Mouse (Mus musculus) cerebral cortex, adult 2 months (tissue): Measurements from ENCODE around the gene Fam149a.

Experiments
- WGBS: fragments of 180-500 bp; shearing (Covaris S2); methylation state at CpG from one replicate; pipeline ENCODE4 v1.1.7; 2018; 5-methylcytosine and 5-hydroxymethylcytosine counted together

Gene Fam149a

DNA sequence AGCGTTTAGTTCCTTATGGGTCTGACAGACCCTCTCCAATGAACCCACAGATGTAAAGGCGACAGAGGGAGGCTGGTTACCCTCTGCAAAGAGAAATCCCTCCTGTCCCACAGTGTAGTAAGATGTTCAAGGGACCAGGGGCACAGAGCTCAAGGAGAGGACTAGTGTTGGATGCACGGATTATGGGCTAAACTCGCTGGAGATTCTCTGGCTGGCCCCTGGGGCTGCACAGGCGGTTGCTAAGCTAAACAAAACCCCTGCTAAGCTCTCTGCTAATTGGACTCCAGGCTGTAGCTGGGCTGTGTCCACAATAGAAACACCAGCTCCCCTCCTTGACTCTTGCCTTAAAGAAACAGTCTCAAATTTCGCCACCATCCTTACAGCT, at the start of gene Fam149a:
TSS of gene Fam149a (minus strand) at position 329 of the 385 bp plus-strand sequence.
- WGBS, result 17% methylated on average over 6 of the region's 6 CpGs

DNA sequence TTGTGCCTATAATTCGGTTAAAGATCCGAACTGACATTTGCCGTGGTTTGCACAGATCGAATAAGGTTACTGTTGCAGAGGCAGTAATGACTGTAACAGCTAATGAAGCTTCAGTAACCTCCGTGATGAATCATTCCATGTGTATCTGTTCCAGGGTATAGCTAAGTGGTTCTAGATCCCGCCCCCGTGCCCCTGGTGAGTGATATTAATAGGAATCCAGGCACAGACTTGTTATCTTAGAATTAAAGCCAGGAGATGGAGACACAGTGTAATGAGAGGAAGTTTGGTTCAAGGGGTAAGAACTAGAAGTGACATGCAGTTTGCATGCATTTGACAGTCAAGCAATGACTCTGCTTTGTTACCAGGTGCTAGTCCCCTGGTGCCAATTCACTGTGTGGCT, 38.1 kb upstream of the Fam149a start:
- 95% methylated on average over 7 of the region's 7 CpGs for WGBS

DNA sequence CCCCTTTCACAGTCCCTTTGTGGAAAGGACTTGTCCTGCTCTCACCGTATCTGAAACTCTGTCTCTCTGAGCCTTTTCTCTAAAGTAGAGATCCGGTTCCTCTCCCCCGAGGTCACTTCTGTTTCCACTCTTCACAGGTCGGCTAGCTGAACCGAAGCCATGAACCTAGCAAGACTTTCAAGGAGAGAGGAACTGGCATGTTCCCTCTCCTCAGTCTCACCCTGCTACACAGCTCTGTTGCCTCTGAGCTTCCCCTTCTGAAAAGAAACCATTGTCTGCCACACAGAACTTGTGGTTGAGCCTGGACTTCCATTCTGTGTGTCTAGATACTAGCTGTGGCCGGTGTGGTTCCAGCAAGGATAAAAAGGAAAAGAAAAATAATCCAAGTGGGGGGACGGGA, 32.9 kb upstream of the Fam149a start:
- WGBS, result 76% methylated on average over 7 of the region's 7 CpGs

DNA sequence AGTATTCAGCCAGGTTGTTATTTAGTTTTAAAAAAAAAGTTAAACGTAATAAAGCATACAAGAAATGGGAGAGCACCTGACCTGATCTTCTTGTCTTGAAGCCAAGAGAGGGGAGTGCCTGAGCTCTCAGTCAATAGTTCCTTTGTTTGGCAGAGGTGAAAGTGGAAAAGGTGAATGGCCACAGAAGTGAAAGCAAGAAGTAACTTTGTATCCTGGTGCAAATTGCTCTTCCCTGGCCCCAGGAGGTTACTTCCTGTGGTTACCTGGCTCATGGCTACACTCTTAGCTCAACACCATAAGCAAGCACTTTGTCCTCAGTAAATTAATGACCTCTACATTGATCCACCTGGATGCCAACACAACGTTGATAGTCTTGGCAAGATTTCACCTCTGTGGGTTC, 28.8 kb upstream of the Fam149a start, which contains the start of gene Tlr3:
TSS of gene Tlr3 (minus strand) at position 199 of the 400 bp plus-strand sequence.
- 58% methylated on average over 2 of the region's 2 CpGs for WGBS

DNA sequence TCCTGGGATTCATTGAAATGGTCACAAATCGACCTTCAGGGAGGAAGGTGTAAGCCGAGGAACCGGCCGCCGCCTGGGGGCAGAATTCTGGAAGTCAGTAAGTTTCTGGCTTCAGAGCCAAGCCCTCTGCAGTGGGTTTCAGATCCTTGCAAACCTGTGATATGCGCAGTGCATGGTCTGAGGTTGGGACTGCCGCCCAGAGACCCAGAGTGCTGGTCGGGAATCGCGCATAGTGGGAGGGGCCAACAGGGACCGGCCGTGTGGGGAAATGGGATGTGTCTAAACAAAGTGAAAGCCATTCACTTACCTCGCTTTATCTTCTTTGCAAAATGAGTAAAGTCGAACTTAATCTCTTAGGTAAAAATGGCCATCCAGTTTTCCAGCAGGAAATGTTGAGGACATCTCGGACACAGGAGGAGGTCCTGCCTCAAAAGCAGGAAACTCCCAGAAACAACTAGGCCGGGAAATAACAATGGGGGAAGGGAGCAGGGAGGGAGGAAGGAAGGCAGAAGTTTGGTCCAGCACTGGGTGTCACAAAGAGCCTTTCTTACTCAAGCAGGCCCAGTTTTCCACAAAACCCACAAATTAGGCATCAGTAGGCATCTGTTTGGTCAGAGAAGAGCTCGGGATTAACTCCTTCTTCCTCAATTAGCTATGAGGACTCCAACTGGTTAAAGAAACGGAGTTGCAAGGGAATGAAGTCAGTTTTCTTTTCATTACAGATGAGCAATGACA, 28.2 kb upstream of the Fam149a start:
- 11% methylated on average over 18 of the region's 18 CpGs for whole genome bisulfite sequencing

DNA sequence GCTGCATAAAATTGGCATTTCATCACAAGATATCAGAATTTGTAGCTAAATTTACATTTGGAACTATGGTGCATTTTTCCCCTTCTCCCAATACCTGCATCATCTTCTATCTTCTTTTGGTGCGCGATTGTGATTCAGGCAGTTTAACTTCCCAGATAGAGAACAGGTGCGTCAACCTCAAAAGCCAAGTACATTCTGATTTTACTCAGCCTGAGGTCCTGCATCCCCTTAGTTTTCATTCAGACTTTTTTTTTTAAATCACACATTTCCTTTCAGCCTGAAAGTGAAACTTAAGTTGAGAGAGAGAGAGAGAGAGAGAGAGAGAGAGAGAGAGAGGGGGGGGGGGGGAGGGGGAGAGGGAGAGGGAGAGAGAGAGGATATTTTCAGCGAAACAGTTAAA, 27.6 kb upstream of the Fam149a start:
- 43% methylated on average over 4 of the region's 4 CpGs for WGBS

DNA sequence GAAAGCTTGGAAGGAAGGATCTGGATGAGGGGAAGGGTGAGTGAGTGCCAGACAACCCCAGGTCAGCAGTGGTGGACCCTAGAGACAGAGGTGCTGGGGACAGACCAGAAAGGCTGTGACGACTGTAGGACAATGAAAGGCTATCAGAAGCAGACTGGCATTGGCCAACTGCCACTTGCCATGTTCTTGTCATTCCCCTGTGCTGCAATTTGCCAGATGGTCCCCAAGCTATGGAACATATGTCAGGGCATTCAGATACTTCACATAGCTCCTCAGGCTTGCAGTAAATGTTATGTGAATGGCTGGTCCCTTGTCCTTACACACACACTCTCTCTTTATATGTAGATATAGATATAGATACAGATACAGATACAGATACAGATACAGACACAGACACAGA, 1.2 kb upstream of the Fam149a start:
- WGBS, result 31% methylated on average over 1 of the region's 1 CpGs

DNA sequence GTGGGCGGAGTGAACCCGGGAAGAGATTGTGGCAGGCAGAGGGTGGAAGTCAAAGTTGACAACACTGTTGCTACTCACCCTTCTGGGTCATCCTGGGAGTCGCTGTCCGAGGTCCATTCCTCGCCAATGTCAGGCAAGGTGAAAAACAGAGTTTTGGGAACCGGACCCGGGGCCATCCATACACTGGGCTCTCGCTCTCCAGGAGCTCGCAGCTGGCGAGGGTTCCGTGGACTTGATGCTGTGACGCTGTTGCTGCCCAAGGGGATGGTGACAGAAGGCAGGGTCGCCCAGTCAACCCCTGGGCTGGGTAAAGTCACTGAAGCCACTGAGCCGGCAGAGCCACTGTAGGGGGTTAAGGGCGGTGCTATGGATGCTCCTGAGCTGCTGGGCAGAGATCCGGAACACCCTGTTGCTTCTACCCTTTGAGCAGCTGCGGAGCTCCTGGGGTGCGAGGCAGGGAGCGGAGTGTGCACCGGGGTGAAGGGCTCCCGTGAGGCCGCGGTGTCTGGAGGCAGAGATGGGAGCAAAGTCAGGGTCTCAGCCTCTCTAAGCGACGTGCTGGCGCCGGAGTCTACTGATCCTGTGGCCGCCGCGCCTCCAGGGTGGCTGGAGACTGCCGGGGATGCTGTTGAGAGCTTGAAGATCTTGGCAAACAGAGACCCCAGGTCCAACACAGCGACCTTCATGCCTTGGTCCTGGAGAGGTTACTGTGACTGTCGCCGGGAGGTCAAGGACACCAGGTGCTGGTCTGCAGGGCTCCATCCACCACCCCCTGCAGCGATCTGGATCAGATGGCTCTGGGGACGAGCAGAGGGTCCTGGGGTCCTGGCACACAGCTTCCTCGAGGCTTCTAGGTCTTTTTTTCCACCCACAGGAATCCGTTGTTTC, 772 bp downstream of the Fam149a start:
- WGBS, result 8% methylated on average over 38 of the region's 38 CpGs

DNA sequence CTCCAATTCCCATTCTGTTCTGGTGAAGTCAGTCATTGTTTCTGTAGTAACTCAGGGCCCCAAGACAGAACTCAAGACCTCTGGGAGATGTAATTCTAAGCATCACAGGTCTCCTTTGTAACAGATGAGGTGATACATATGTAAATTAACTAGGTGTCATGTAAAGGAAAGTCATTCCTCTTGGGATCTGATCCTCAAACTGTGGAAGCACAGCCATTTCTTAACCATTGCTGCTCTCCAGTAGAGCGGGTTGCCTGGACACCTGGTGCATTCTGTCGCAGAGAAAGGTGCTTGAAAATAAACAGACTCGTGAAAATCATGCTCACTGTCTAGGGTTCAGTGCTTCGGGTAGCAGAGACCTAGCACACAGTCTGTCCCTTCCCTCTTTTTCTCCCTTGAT, 1.5 kb downstream of the Fam149a start:
- WGBS, result 57% methylated on average over 4 of the region's 4 CpGs

DNA sequence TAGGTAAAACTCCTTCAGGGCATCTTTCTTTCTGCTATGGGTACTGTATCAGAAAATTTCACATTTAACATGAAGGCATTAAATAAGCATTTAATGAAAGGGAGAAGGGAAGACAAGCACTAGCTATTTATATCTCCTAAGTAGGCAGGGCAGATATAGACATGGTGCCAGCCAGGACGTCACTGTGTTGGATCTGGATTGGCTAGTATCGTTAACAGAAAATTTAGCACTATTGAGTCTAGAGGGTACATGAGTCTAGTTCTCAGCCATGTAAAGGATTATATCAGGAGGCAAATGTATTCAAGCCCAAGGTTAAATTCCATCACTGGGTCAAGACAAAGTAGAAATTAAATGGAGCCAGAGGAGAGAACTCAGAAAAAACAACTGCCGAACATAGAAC, 8.0 kb downstream of the Fam149a start:
- 55% methylated on average over 3 of the region's 3 CpGs for WGBS

DNA sequence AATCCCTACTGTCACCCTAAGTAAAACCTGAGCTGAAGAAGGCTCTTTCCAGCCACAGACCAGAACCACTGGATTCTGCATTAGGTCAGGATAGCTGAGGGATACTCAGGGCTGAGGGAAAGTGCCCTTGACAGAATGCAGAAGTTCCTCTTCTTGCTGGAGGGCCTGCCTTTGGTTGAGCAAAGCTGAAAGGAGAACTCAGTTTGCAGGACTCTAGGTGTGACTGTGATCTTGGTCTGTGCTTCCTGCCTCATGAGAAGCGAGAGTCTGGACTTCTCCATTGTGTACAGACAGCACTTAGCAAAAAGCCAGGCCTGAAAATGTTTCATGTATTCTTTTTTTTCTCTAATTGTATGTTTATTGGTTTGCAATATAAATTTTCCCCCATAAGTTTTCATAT, 14.9 kb downstream of the Fam149a start:
- 82% methylated on average over 1 of the region's 1 CpGs for WGBS

DNA sequence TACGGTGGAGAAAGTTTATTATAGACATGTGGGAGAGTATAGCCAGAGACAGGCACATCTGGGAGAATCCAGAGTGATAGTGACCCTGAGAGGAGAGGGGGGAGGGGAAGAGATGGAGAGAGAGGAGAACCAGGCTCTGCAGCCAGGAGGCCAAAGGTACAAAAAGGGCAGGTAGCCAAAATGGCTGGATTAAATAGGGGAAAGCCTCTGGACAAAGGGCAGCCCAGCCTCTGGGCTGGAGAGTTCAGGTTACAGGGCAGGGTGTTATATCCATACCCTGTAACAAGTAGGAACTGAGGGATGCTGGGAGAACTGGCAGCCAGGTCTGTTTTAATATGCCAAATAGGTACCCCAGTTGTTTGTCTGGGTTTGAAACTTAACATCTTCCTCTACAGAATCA, 18.9 kb downstream of the Fam149a start:
- WGBS, result 71% methylated on average over 1 of the region's 1 CpGs

DNA sequence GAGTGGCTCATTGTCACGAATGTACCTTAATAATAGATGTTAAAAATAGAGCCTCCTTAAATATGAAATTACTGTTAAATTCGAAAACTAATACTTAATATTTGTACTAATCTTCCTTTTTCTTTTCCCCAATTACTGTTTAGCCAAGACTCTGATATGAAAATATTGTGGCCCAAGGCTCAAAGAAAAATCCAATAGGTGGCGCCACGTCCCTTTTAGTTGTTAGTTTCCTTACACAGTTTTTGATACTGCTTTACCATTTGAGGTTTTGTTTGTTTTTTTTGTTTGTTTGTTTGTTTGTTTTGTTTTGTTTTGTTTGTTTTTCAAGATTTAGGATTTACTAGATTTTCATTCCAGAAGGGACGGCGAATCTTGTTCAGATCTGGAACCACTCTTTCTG, 19.8 kb downstream of the Fam149a start:
- 53% methylated on average over 6 of the region's 6 CpGs for WGBS

DNA sequence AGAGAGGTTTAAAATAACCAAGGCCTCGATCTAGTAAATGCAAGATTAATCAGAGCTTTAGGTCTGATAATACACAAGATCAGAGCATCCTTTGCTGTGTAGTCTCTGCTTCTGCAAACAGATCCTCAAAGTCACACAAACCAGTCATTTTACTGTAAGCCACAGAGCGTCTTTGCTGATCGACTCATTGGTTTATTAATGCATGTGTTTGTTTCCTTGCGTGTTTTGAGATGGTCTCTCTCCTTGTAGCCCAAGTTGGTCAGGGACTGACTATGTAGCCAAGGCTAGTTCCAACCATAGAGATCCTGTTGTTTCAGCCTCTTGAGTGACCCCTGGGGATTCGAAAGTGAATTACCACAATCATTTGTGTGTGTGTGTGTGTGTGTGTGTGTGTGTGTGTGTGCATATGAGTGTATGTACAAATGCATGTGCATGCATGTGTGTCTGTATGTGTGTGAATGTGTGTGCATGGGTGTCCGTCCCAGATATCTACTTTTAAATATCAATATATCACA, 22.9 kb downstream of the Fam149a start:
- WGBS, result 68% methylated on average over 6 of the region's 6 CpGs

DNA sequence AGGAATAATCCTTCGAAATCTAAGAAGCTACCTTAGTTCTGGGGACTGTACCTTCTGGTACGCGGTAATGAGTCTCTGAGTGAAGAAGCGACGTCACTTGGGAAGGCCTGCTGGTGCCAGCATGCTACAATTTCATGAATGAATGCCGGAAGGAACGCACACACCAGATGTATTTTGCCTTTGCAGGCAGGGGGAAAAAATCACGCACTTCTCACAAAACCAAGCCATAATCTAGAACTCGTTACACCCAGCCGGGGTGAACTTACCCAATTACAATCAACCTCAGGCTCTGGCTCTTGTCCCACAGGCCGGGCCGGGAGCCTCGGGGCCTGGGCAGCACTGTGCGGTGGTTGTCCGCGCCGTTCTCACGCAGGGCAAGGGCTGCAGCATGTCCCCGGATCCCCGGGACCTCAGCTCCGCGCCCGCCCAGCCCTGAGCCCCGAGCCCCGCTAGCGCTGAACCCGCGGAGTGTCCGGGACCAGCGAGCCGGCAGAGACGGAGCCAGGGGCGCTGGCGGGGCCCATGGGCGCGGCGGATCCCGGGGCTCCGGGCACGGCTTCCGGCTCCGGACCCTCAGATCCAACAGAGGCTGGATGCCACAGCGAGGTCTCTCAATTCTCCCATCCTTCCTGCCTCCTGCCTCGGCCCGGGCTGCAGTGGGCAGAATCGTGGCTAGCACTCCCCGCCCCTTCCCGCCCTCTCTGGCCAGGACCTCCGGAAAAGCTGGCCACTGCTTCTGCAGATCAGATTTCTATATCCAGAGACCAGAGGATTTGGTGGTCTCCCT, 23.8 kb downstream of the Fam149a start:
- WGBS, result 2% methylated on average over 49 of the region's 49 CpGs

DNA sequence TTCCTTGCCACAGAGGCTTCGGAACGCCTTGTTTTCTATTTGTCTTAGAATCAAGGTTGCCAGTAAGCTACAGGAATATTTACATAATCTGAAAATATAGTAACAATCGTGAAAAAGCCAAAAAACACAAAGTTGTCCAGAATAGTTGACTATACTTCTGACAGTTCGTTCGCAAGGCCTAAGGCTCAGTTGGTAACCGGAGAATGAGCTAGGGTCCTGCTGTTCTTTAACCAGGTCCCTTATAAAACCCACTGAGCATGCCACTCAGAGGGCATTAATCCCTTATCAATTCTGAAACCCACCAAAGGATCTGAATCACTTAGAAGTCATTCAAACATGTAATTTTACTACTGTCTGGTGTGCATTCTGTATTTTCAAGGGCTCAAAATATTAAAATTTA, 26.3 kb downstream of the Fam149a start:
- WGBS, result 95% methylated on average over 6 of the region's 6 CpGs

DNA sequence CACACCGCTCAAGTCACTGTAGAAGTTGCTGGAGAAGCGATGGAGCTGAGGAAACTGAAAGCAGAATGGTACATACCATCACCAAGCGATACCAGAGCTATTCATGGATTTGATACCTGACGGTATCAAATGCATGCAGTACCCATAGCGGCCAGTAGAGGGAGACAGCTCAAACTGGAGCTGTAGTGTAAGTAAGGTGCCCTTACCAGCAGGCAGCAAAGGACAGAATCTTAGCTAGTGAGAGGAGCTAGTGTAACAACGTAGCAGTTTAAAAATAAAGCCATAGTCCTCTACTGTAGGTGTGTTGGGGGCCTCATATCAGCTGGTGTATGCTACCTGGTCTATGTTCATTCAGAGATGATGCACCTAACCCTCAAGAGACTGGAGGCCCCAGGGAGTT, 37.1 kb downstream of the Fam149a start:
- WGBS, result 20% methylated on average over 6 of the region's 6 CpGs

DNA sequence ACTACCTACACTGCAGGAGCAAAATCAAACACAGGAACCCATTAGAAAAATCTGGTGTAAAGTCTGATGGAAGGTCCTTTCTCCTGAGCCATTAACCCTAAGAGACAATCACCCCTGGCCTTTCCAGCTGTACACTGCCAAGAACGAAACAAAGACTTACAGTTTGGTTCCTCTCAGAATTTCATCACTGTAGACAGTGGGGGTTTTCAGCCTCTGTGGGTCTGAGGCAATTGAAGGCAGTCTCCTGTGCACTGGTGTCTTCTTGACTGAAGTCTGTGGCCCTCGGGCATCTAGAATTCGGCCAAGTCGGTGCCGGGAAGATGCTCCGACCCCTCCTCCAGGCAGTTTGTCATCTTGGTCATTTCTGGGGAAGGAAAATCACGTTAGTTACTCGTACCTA, 37.8 kb downstream of the Fam149a start:
- 85% methylated on average over 8 of the region's 8 CpGs for WGBS

DNA sequence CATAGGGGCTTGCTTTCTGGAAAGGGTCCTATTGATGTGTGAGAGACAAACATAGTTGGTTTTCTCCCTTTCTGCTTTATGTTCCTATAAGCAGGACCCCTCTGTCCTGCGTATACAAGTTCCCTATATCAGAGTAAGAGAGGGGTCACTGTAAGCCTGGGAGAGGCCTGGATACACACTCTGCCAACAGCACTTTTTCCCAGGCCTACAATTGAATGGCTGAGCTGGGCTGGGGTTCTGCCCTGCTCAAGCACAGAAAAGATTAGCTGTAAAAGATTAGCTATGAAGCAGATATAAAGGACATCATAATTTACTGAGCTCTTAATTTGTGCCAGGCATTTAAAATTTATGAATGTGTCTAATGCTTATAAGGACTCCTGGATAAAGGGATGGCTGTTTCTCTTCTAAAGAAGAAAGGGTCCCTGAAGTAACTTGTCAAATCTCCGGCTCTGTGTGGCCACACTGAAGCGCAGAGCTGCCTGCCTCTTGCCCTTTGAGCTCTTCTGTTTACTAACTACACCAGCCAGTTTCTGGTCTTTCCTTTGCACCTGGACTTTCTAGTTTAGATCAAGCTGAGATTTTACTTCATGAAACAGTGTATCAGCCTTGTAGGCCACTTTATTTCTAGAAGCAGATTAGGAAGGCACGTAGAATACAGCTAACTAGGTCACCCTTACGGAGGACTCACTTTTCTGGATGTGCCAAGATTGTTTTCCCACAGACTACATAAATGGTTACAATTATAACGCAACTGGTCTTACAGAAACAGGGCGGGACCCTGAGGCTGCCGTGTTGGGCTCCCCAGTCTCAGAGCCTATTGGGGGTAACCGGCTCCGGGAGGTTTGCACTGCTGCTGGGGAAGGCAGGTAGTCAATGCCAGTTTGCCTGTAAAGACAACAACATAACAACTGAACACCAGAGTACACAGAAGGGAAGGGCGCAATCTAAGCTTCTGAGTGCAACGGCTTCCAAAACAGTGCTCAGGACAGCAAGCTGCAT, 40.2 kb downstream of the Fam149a start:
- WGBS, result 88% methylated on average over 12 of the region's 12 CpGs

DNA sequence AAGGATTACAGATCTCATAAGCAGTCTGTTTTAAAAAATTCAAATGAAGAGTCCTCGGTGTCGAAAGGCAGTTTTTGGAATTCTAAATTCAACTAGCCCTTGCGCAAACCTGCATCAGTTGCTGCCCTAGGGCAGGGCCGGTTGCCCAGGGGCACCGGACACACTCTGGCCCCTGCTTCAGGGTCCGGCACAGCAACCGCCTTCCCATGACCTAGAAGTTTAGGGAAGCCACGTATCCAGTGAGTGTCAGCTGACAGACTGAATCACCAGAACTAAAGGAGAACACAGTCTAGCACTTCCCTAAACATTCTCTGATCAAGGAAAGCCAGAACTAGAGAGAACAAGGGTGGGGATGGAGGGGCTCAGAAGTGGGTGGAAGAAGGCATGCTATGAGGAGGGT, 48.6 kb downstream of the Fam149a start:
- 5% methylated on average over 8 of the region's 8 CpGs for WGBS
